Mouse (Mus musculus) forebrain, embryonic 11.5 days (tissue): Measurements from ENCODE around the gene Uso1. TPM values are rescaled to one million over a fixed set of nuclear protein-coding genes. Genes with fewer than 3 reads are reported as not detected.

ENCODE experiments used
- ATAC-seq: fragments of 200-750 bp; cut with Nextera tagmentation; replicated peaks from 2 replicates; pipeline ENCODE4 v1.8.0; 2017; ENCODE audit warnings: moderate TSS enrichment; ENCODE audit not compliant: low FRiP score
- DNase-seq: peaks from one replicate; pipeline ENCODE4 v3.0.0-alpha.2; 2017; ENCODE audit warnings: low spot score
- H3K27ac ChIP-seq: fragments of 300-500 bp; sonication (generic); 2 replicates; pipeline ENCODE4 v1.5.1; 2014; ENCODE audit warnings: low read depth, low read length
- H3K27me3 ChIP-seq: fragments of 300-500 bp; sonication (generic); 2 replicates; pipeline ENCODE4 v1.6.1; 2014; ENCODE audit warnings: mild to moderate bottlenecking, low read length, mixed read lengths; ENCODE audit not compliant: control insufficient read depth, insufficient read depth
- H3K36me3 ChIP-seq: fragments of 300-500 bp; sonication (generic); 2 replicates; pipeline ENCODE4 v1.6.1; 2014; ENCODE audit warnings: mild to moderate bottlenecking, low read length, moderate library complexity, mixed read lengths; ENCODE audit not compliant: control insufficient read depth, insufficient read depth
- H3K4me1 ChIP-seq: fragments of 300-500 bp; sonication (generic); replicated peaks from 2 replicates; pipeline ENCODE4 v1.6.1; 2014; ENCODE audit warnings: low read length, mixed read lengths; ENCODE audit not compliant: control insufficient read depth, insufficient read depth
- H3K4me2 ChIP-seq: fragments of 300-500 bp; sonication (generic); 2 replicates; pipeline ENCODE4 v1.6.1; 2014; ENCODE audit warnings: low read depth, mild to moderate bottlenecking, low read length, moderate library complexity, mixed read lengths; ENCODE audit not compliant: severe bottlenecking
- H3K4me3 ChIP-seq: fragments of 300-500 bp; sonication (generic); 2 replicates; pipeline ENCODE4 v1.5.1; 2014; ENCODE audit warnings: low read depth, low read length
- H3K9ac ChIP-seq: fragments of 300-500 bp; sonication (generic); 2 replicates; pipeline ENCODE4 v1.6.1; 2014; ENCODE audit warnings: low read length
- H3K9me3 ChIP-seq: fragments of 300-500 bp; sonication (generic); 2 replicates; pipeline ENCODE4 v1.6.1; 2016; ENCODE audit warnings: low read length, mixed read lengths; ENCODE audit not compliant: control insufficient read depth
- WGBS: fragments of 180-500 bp; shearing (Covaris S2); extraction: QIAGEN DNeasy Blood & Tissue Kit; methylation state at CpG from one replicate; pipeline ENCODE4 v1.1.7; 2014; 5-methylcytosine and 5-hydroxymethylcytosine counted together
- polyA plus RNA-seq: library from polyadenylated mRNA; unstranded; fragments of >200 nt; fragmentation: Nextera tagmentation; extraction: Ambion mirVana; gene quantifications from 2 replicates; pipeline ENCODE4 v1.2.1, GENCODE M21; 2014

The Uso1 gene
- polyA plus RNA-seq, 1 experiment from 2014 or later = 25.7 TPM

- ATAC-seq = no peak
These were observed 33.8 kb upstream of the Uso1 start for GRCm38 (mm10) chr5:92103816-92104415.

GRCm38 (mm10) chr5:92106327-92107125 lies 31.2 kb upstream of the Uso1 start:
- H3K4me3 ChIP-seq = no peak overlapping the region
- H3K4me1 ChIP-seq = no peaks in the 10 kb centered on the region
- no peak overlapping the region for H3K9ac ChIP-seq
- no peaks in the 10 kb centered on the region for H3K9me3 ChIP-seq
- DNase-seq (no peak), ATAC-seq (no peak)
- no peak overlapping the region for H3K4me2 ChIP-seq
- no peaks in the 10 kb centered on the region for H3K27me3 ChIP-seq
- no peaks in the 10 kb centered on the region for H3K36me3 ChIP-seq
- 60% methylated on average over 10 of the region's 10 CpGs for WGBS
- H3K27ac ChIP-seq = no peak overlapping the region

More at GRCm38 (mm10) chr5:92103816-92104415, 33.8 kb upstream of the Uso1 start:
- 78% methylated on average over 13 of the region's 13 CpGs for WGBS
- Histone ChIP-seq H3K27me3 (no peaks in the 10 kb centered on the region), H3K4me3 (no peak overlapping the region), H3K4me1 (no peaks in the 10 kb centered on the region), H3K9me3 (no peaks in the 10 kb centered on the region), H3K4me2 (no peak overlapping the region), H3K27ac (no peak overlapping the region), H3K36me3 (no peaks in the 10 kb centered on the region), H3K9ac (no peak overlapping the region)
- DNase-seq = no peak

GRCm38 (mm10) chr5:92107282-92107681 lies 30.5 kb upstream of the Uso1 start:
- WGBS = 92% methylated on average over 4 of the region's 4 CpGs
- DNase-seq (no peak), ATAC-seq (no peak)
- H3K4me2 ChIP-seq = no peak overlapping the region
- H3K9ac ChIP-seq = no peak overlapping the region
- no peaks in the 10 kb centered on the region for H3K36me3 ChIP-seq
- no peak overlapping the region for H3K27ac ChIP-seq
- H3K4me1 ChIP-seq = no peaks in the 10 kb centered on the region
- no peaks in the 10 kb centered on the region for H3K27me3 ChIP-seq
- no peaks in the 10 kb centered on the region for H3K9me3 ChIP-seq
- H3K4me3 ChIP-seq = no peak overlapping the region

- Histone ChIP-seq H3K4me1 (no peaks in the 10 kb centered on the region), H3K9me3 (no peaks in the 10 kb centered on the region), H3K36me3 (no peaks in the 10 kb centered on the region), H3K4me2 (no peak overlapping the region), H3K27ac (no peak overlapping the region), H3K4me3 (no peak overlapping the region), H3K27me3 (no peaks in the 10 kb centered on the region), H3K9ac (no peak overlapping the region)
- no peak for DNase-seq
- ATAC-seq = no peak
- WGBS = 90% methylated on average over 5 of the region's 5 CpGs
These were observed 26.9 kb upstream of the Uso1 start for GRCm38 (mm10) chr5:92110818-92111355.

- no peaks in the 10 kb centered on the region for H3K4me1 ChIP-seq
- DNase-seq (no peak), ATAC-seq (no peak)
- H3K9me3 ChIP-seq = no peaks in the 10 kb centered on the region
- H3K27me3 ChIP-seq = no peaks in the 10 kb centered on the region
- no peak overlapping the region for H3K4me3 ChIP-seq
- no peak overlapping the region for H3K27ac ChIP-seq
- H3K4me2 ChIP-seq = peak overlapping the region; percentile 24; the same call in 1 of the 2 replicates
- H3K9ac ChIP-seq = no peak overlapping the region
- 11% methylated on average over 6 of the region's 6 CpGs for WGBS
- H3K36me3 ChIP-seq = no peaks in the 10 kb centered on the region
These were observed 25.6 kb upstream of the Uso1 start for GRCm38 (mm10) chr5:92112175-92112574.

- no peak for ATAC-seq
- no peak for DNase-seq
- Histone ChIP-seq H3K4me2 (peak overlapping the region; percentile 24; the same call in 1 of the 2 replicates), H3K4me3 (no peak overlapping the region), H3K27ac (no peak overlapping the region), H3K36me3 (no peaks in the 10 kb centered on the region), H3K4me1 (no peaks in the 10 kb centered on the region), H3K9me3 (no peaks in the 10 kb centered on the region), H3K9ac (no peak overlapping the region), H3K27me3 (no peaks in the 10 kb centered on the region)
- under 1% methylated on average over 10 of the region's 10 CpGs for WGBS
These were observed 25.2 kb upstream of the Uso1 start for GRCm38 (mm10) chr5:92112585-92112984.

GRCm38 (mm10) chr5:92113484-92113883 lies 24.3 kb upstream of the Uso1 start:
- H3K9ac ChIP-seq = no peak overlapping the region
- H3K36me3 ChIP-seq = no peaks in the 10 kb centered on the region
- H3K4me2 ChIP-seq = no peak overlapping the region
- no peaks in the 10 kb centered on the region for H3K9me3 ChIP-seq
- H3K4me3 ChIP-seq = no peak overlapping the region
- no peak overlapping the region for H3K27ac ChIP-seq
- ATAC-seq (no peak), DNase-seq (no peak)
- 84% methylated on average over 7 of the region's 7 CpGs for WGBS
- H3K4me1 ChIP-seq = no peaks in the 10 kb centered on the region
- no peaks in the 10 kb centered on the region for H3K27me3 ChIP-seq

- no peak overlapping the region for H3K4me3 ChIP-seq
- WGBS = 83% methylated on average over 6 of the region's 6 CpGs
- H3K9me3 ChIP-seq = no peaks in the 10 kb centered on the region
- no peaks in the 10 kb centered on the region for H3K4me1 ChIP-seq
- ATAC-seq (no peak), DNase-seq (no peak)
- no peaks in the 10 kb centered on the region for H3K36me3 ChIP-seq
- H3K27ac ChIP-seq = no peak overlapping the region
- H3K4me2 ChIP-seq = no peak overlapping the region
- no peaks in the 10 kb centered on the region for H3K27me3 ChIP-seq
- H3K9ac ChIP-seq = no peak overlapping the region
These were observed 23.5 kb upstream of the Uso1 start for GRCm38 (mm10) chr5:92114223-92114622.
